Mouse (Mus musculus): ENCODE data around the gene Ruvbl1.

GRCm38 (mm10) chr6:88523043-88523442 lies 57.8 kb downstream of the Ruvbl1 start:
- TF ChIP-seq CTCF (IDR thresholded peaks at IDR 0.05; ENCODE audit: low read depth, low read length) (no peak), POLR2A (IDR thresholded peaks at IDR 0.05; ENCODE audit: borderline replicate concordance, low read depth, low read length) (no peak)

Measured in bone marrow macrophage, adult 2 months (primary cell).